Mouse (Mus musculus) olfactory bulb, adult 2 months (tissue): ENCODE data around the gene Ldhal6b.

Experiments
- CTCF ChIP-seq: fragments of 200-500 bp; IDR thresholded peaks from 2 replicates; pipeline ENCODE4 v1.5.1; 2012; ENCODE audit warnings: low read depth, mild to moderate bottlenecking, low read length, moderate library complexity; ENCODE audit not compliant: insufficient read depth
- POLR2A ChIP-seq: fragments of 200-500 bp; IDR thresholded peaks from 2 replicates; pipeline ENCODE4 v1.6.1; 2012; ENCODE audit warnings: mild to moderate bottlenecking, low read depth, low read length, moderate library complexity; ENCODE audit not compliant: insufficient read depth

DNA sequence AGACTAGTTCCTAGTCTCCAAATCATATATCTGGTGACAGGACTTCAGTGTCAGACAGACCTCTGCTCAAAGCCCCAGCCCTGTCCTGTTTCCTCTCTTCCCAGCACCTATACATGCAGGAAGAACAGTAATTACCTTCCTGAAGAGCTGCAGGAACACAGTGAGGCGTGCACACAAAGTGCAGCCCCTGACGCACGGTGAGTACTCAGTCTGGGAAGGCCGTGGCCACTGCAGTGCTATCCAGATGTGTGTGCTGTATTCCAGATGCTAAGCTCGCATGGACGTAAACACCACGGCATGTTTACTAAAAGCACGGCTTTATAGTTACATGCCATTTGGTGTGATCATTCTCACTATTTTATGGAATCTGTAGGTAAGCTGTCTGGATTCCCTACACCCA lies 6.3 kb downstream of the Ldhal6b start:
- TF ChIP-seq CTCF (no peak), POLR2A (no peak)
